Comparison of ENCODE assay signal across 7 mouse cellular contexts in genomic region chr4:151108028-151108771, GRCm38 (mm10). TPM values are rescaled to one million over a fixed set of nuclear protein-coding genes. Genes with fewer than 3 reads are reported as not detected.
A peak's percentile ranks its signal among the peaks of the same experiment; 100 is the strongest.
DNase-seq lines count a peak whose midpoint lies in the region; ATAC-seq and TF ChIP-seq lines count a peak whose summit lies in the region.

No protein-coding gene starts in this region.

- TF ChIP-seq POLR2A in embryonic fibroblast, embryonic 13.5 days (IDR thresholded peaks at IDR 0.05; ENCODE audit: low read depth, low read length), result no peak

- H3K27ac ChIP-seq in brown adipose tissue, adult 24 weeks (replicated peaks; ENCODE audit: low read depth, low read length), result no peak overlapping the region
- H3K27ac ChIP-seq in embryonic fibroblast, embryonic 13.5 days (ENCODE audit: insufficient read depth, low read length), result no peak overlapping the region
- peak overlapping the region; percentile 91 for H3K27ac ChIP-seq in heart, embryonic 12.5 days (ENCODE audit: poor library complexity, severe bottlenecking)
- H3K27ac ChIP-seq in kidney, embryonic 15.5 days, result peak overlapping the region; percentile 59; the same call in 1 of the 2 replicates
- H3K27ac ChIP-seq in midbrain, postnatal 0 days (ENCODE audit: low read depth, low read length), result peak overlapping the region; percentile 97

- peak overlapping the region; percentile 96 for H3K9ac ChIP-seq in heart, embryonic 12.5 days
- H3K9ac ChIP-seq in kidney, embryonic 15.5 days, result peak overlapping the region; percentile 67
- H3K9ac ChIP-seq in midbrain, postnatal 0 days (replicated peaks; ENCODE audit: low read length, poor library complexity, severe bottlenecking), result peak overlapping the region; percentile 93

- H3K4me2 ChIP-seq in heart, embryonic 12.5 days, result peak overlapping the region; percentile 82
- peak overlapping the region; percentile 99 for H3K4me2 ChIP-seq in kidney, embryonic 15.5 days
- peak overlapping the region; percentile 74 for H3K4me2 ChIP-seq in midbrain, postnatal 0 days (ENCODE audit: low read depth, low read length, poor library complexity, severe bottlenecking)

- H3K4me3 ChIP-seq in brown adipose tissue, adult 24 weeks (ENCODE audit: insufficient read depth, low read depth, low read length), result peak overlapping the region; percentile 55
- peak overlapping the region; percentile 35 for H3K4me3 ChIP-seq in embryonic fibroblast, embryonic 13.5 days (ENCODE audit: insufficient read depth, low read length)
- H3K4me3 ChIP-seq in heart, embryonic 12.5 days, result peak overlapping the region; percentile 83
- peak overlapping the region; percentile 74 for H3K4me3 ChIP-seq in kidney, embryonic 15.5 days (replicated peaks)
- H3K4me3 ChIP-seq in midbrain, postnatal 0 days (ENCODE audit: low read depth, low read length), result peak overlapping the region; percentile 80

- DNase-seq in liver, result peak; percentile 78
- DNase-seq in midbrain, postnatal 0 days (ENCODE audit: low spot score), result peak; percentile 97
- peak; percentile 25 to 47 for DNase-seq in spleen, postnatal 14 days (ENCODE audit: low spot score in 2 of 2)

- H3K27me3 ChIP-seq in heart, embryonic 12.5 days (replicated peaks), result peaks cover 32% of the 10 kb centered on the region
- H3K27me3 ChIP-seq in kidney, embryonic 15.5 days, result peaks cover 56% of the 10 kb centered on the region
- no peaks in the 10 kb centered on the region for H3K27me3 ChIP-seq in midbrain, postnatal 0 days (ENCODE audit: insufficient read depth, low read length)

- ATAC-seq in heart, embryonic 12.5 days (ENCODE audit: insufficient number of reproducible peaks, low FRiP score), result peak; percentile 93
- peak; percentile 99 for ATAC-seq in kidney, embryonic 15.5 days (replicated peaks; ENCODE audit: low FRiP score)
- peak; percentile 99 for ATAC-seq in midbrain, postnatal 0 days (ENCODE audit: low FRiP score)

- under 1% methylated on average over 92 of the region's 101 CpGs for WGBS in heart, embryonic 12.5 days
- under 1% methylated on average over 87 of the region's 101 CpGs for WGBS in kidney, embryonic 15.5 days
- WGBS in midbrain, postnatal 0 days, result under 1% methylated on average over 59 of the region's 101 CpGs

- no peak for TF ChIP-seq CTCF in embryonic fibroblast, embryonic 13.5 days (IDR thresholded peaks at IDR 0.05; ENCODE audit: borderline replicate concordance, insufficient read depth, low read length)
- no peak for TF ChIP-seq CTCF in midbrain, postnatal 0 days (IDR thresholded peaks at IDR 0.05)

- H3K36me3 ChIP-seq in heart, embryonic 12.5 days, result no peaks in the 10 kb centered on the region
- no peaks in the 10 kb centered on the region for H3K36me3 ChIP-seq in kidney, embryonic 15.5 days
- H3K36me3 ChIP-seq in midbrain, postnatal 0 days (ENCODE audit: insufficient read depth, low read length), result no peaks in the 10 kb centered on the region

- H3K9me3 ChIP-seq in heart, embryonic 12.5 days (replicated peaks), result no peaks in the 10 kb centered on the region
- no peaks in the 10 kb centered on the region for H3K9me3 ChIP-seq in kidney, embryonic 15.5 days (replicated peaks)
- no peaks in the 10 kb centered on the region for H3K9me3 ChIP-seq in midbrain, postnatal 0 days (ENCODE audit: low read length)

- peaks cover 2% of the 10 kb centered on the region; the same call in 1 of the 2 replicates for H3K4me1 ChIP-seq in brown adipose tissue, adult 24 weeks (ENCODE audit: control insufficient read depth, insufficient read depth, insufficient read length, low read length)
- H3K4me1 ChIP-seq in embryonic fibroblast, embryonic 13.5 days (ENCODE audit: control insufficient read depth, insufficient read depth, low read length), result 0 out of 2 replicates have a peak, but pooled peaks cover 3% of the 10 kb centered on the region
- peaks cover 37% of the 10 kb centered on the region for H3K4me1 ChIP-seq in heart, embryonic 12.5 days (replicated peaks)
- H3K4me1 ChIP-seq in kidney, embryonic 15.5 days, result peaks cover 27% of the 10 kb centered on the region
- peaks cover 13% of the 10 kb centered on the region; the same call in 1 of the 2 replicates for H3K4me1 ChIP-seq in midbrain, postnatal 0 days (ENCODE audit: insufficient read depth, low read length)

RNA-seq across cellular contexts. Expression of gene Gm13090, which starts 18.8 kb away (rescaled TPM):
- not detected in 2 replicates for polyA plus RNA-seq in brown adipose tissue, adult 24 weeks (2012; ENCODE audit: insufficient read depth, insufficient read length, missing spikeins)
- not detected in 2 replicates for polyA plus RNA-seq in embryonic fibroblast, embryonic 13.5 days (2011; ENCODE audit: insufficient read length, low read depth, missing spikeins)
- polyA plus RNA-seq in heart, embryonic 12.5 days (2016; fragmentation: Nextera tagmentation; extraction: Ambion mirVana), result not detected in 2 replicates
- polyA plus RNA-seq in kidney, embryonic 15.5 days (2015; fragmentation: Nextera tagmentation; extraction: Ambion mirVana), result not detected in 2 replicates
- total RNA-seq in midbrain, postnatal 0 days (2014; rRNA removed), result not detected in 2 replicates
- polyA plus RNA-seq in midbrain, postnatal 0 days (2015; fragmentation: Nextera tagmentation; extraction: Ambion mirVana), result not detected in 2 replicates

RNA-seq across cellular contexts. Expression of gene Vamp3, which starts 50.4 kb away (rescaled TPM):
- polyA plus RNA-seq in brown adipose tissue, adult 24 weeks (2012; ENCODE audit: insufficient read depth, insufficient read length, missing spikeins), result 79.5 and 80.6 TPM in 2 replicates
- 83.8 and 90.2 TPM in 2 replicates for polyA plus RNA-seq in embryonic fibroblast, embryonic 13.5 days (2011; ENCODE audit: insufficient read length, low read depth, missing spikeins)
- polyA plus RNA-seq in heart, embryonic 12.5 days (2016; fragmentation: Nextera tagmentation; extraction: Ambion mirVana), result 100 and 109 TPM in 2 replicates
- polyA plus RNA-seq in kidney, embryonic 15.5 days (2015; fragmentation: Nextera tagmentation; extraction: Ambion mirVana), result 123 and 124 TPM in 2 replicates
- total RNA-seq in midbrain, postnatal 0 days (2014; rRNA removed), result 34.6 and 43.6 TPM in 2 replicates
- polyA plus RNA-seq in midbrain, postnatal 0 days (2015; fragmentation: Nextera tagmentation; extraction: Ambion mirVana), result 42.1 and 43.5 TPM in 2 replicates

Comparison
In these comparisons a context has a peak if more than half of its experiments do, and no peak if none do; other contexts are left out.
1. H3K27ac ChIP-seq: peak in heart, embryonic 12.5 days (single experiment), kidney, embryonic 15.5 days (single experiment) and midbrain, postnatal 0 days (single experiment); none in brown adipose tissue, adult 24 weeks (single experiment) and embryonic fibroblast, embryonic 13.5 days (single experiment).
2. DNase-seq: peak in every context shown above with its lines; median percentile 97 in midbrain, postnatal 0 days; 78 in liver; 36 in spleen, postnatal 14 days.
3. Peak in every context shown above with its lines, with median percentiles within 50 percentile points of each other: H3K4me3 ChIP-seq, ATAC-seq, H3K4me2 ChIP-seq and H3K9ac ChIP-seq.